15 mouse cellular contexts compared by ENCODE assay signal in the genomic region with DNA sequence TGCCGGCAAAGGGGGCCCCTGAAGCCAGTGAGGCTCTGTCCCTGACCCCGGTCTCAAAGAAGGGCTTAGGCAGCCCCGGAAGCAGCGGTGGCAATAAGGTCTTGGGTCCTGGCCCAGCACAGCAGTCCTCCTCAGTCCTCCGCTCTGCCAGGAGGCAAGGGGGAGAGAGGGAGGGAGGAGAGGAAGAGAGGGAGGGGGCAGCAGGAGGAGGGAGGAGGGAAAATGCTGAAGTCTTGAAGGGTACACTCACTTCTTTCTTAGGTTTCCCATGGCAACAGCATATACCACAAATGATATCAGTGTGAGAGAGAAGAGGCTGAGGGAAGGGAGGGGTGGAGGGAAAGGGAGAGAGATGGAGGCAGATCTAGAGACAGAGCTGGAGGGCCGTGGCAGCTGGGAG. TPM values are rescaled to one million over a fixed set of nuclear protein-coding genes. Genes with fewer than 3 reads are reported as not detected.
A peak's percentile ranks its signal among the peaks of the same experiment; 100 is the strongest.
DNase-seq lines count a peak whose midpoint lies in the region; ATAC-seq and TF ChIP-seq lines count a peak whose summit lies in the region.
"Had no signal": no experiment of that assay in that cellular context is flagged by ENCODE, and none has a peak within 500 bp of the region (broad histone marks: within the 10 kb centered on the region; RNA-seq: fewer than 3 reads in every experiment).

No protein-coding gene starts in this region.

- H3K9ac ChIP-seq in forebrain, embryonic 13.5 days: no peak overlapping the region
- H3K9ac ChIP-seq: embryonic facial prominence, embryonic 12.5 days; limb, embryonic 15.5 days had no signal

- H3K9me3 ChIP-seq in forebrain, embryonic 13.5 days (replicated peaks): no peaks in the 10 kb centered on the region
- no peaks in the 10 kb centered on the region for H3K9me3 ChIP-seq in forebrain, embryonic 10.5 days
- H3K9me3 ChIP-seq: embryonic facial prominence, embryonic 12.5 days; limb, embryonic 15.5 days had no signal

- peak; percentile 72 for ATAC-seq in forebrain, embryonic 13.5 days

- TF ChIP-seq POLR2A in cortical plate, adult 2 months (IDR thresholded peaks at IDR 0.05; ENCODE audit: extremely low read depth, insufficient read depth, low read length): peak; percentile 33; the same call in 1 of the 2 replicates
- TF ChIP-seq POLR2A in olfactory bulb, adult 2 months (IDR thresholded peaks at IDR 0.05; ENCODE audit: insufficient read depth, low read depth, low read length): no peak

- peak overlapping the region; percentile 57 for H3K27ac ChIP-seq in forebrain, embryonic 13.5 days
- H3K27ac ChIP-seq in forebrain, embryonic 10.5 days: no peak overlapping the region
- H3K27ac ChIP-seq in cortical plate, adult 2 months (ENCODE audit: insufficient read depth, low read length): peak overlapping the region; percentile 80
- peak overlapping the region; percentile 89 for H3K27ac ChIP-seq in olfactory bulb, adult 2 months (ENCODE audit: insufficient read depth, low read depth, low read length)
- H3K27ac ChIP-seq: embryonic facial prominence, embryonic 12.5 days; limb, embryonic 15.5 days had no signal

- H3K4me2 ChIP-seq in forebrain, embryonic 13.5 days: peak overlapping the region; percentile 33
- H3K4me2 ChIP-seq: embryonic facial prominence, embryonic 12.5 days; limb, embryonic 15.5 days had no signal

- WGBS in forebrain, embryonic 13.5 days: 36% methylated on average over 6 of the region's 6 CpGs
- WGBS in forebrain, embryonic 10.5 days: 62% methylated on average over 6 of the region's 6 CpGs
- WGBS in olfactory bulb, adult 2 months: 13% methylated on average over 6 of the region's 6 CpGs

- no peak for DNase-seq in forebrain, embryonic 10.5 days (ENCODE audit: extremely low spot score, low spot score)
- peak; percentile 66 to 84 for DNase-seq in left cerebral cortex, postnatal 14 days (ENCODE audit: low spot score in 2 of 2)
- no peak for DNase-seq in kidney, postnatal 25 days
- DNase-seq in gastrocnemius, postnatal 14 days: no peak
- no peak for DNase-seq in gastrocnemius, postnatal 10 days
- DNase-seq: heart, postnatal 4 days; kidney, postnatal 4 days; lung, postnatal 10 days; thymus, postnatal 14 days had no signal

- no peak overlapping the region for H3K4me3 ChIP-seq in forebrain, embryonic 13.5 days
- no peak overlapping the region for H3K4me3 ChIP-seq in forebrain, embryonic 10.5 days
- H3K4me3 ChIP-seq in cortical plate, adult 2 months (ENCODE audit: insufficient read depth, low read length): peak overlapping the region; percentile 42
- peak overlapping the region; percentile 52 for H3K4me3 ChIP-seq in olfactory bulb, adult 2 months (ENCODE audit: insufficient read depth, low read depth, low read length)
- H3K4me3 ChIP-seq: embryonic facial prominence, embryonic 12.5 days; limb, embryonic 15.5 days; myocyte had no signal

- no peaks in the 10 kb centered on the region for H3K36me3 ChIP-seq in forebrain, embryonic 13.5 days (ENCODE audit: poor library complexity, severe bottlenecking)
- H3K36me3 ChIP-seq in forebrain, embryonic 10.5 days (replicated peaks): no peaks in the 10 kb centered on the region
- H3K36me3 ChIP-seq: embryonic facial prominence, embryonic 12.5 days; limb, embryonic 15.5 days had no signal

- no peak for TF ChIP-seq CTCF in cortical plate, adult 2 months (IDR thresholded peaks at IDR 0.05; ENCODE audit: extremely low read depth, insufficient read depth, low read length)
- TF ChIP-seq CTCF in olfactory bulb, adult 2 months (IDR thresholded peaks at IDR 0.05; ENCODE audit: insufficient read depth, low read depth, low read length): no peak

- intact Hi-C loops in left cerebral cortex, postnatal 14 days (cut with DNase I): loop anchor here (5.0 kb wide), 1 partner anchor 38 kb away; no protein-coding TSS in a partner anchor
- intact Hi-C loops in gastrocnemius, postnatal 14 days (cut with DNase I; ENCODE audit: low total_unique reads): no loop called here

- peaks cover 52% of the 10 kb centered on the region for H3K4me1 ChIP-seq in forebrain, embryonic 13.5 days
- peaks cover 35% of the 10 kb centered on the region for H3K4me1 ChIP-seq in forebrain, embryonic 10.5 days
- H3K4me1 ChIP-seq in cortical plate, adult 2 months (ENCODE audit: control insufficient read depth, insufficient read depth, low read length): peaks cover 15% of the 10 kb centered on the region
- H3K4me1 ChIP-seq in olfactory bulb, adult 2 months (ENCODE audit: control insufficient read depth, insufficient read depth, low read length): peaks cover 79% of the 10 kb centered on the region

- H3K27me3 ChIP-seq in forebrain, embryonic 13.5 days: peaks cover 45% of the 10 kb centered on the region
- H3K27me3 ChIP-seq in forebrain, embryonic 10.5 days (ENCODE audit: poor library complexity, severe bottlenecking): peaks cover 61% of the 10 kb centered on the region

RNA-seq across cellular contexts. Expression of a gene that starts 7.9 kb away (rescaled TPM):
- 1.7 and 1.8 TPM in 2 replicates for polyA plus RNA-seq in forebrain, embryonic 13.5 days (2015; fragmentation: Nextera tagmentation; extraction: Ambion mirVana)
- 0.05 and 0.15 TPM in 2 replicates for polyA plus RNA-seq in forebrain, embryonic 10.5 days (2016; fragmentation: Nextera tagmentation; extraction: Ambion mirVana)
- polyA plus RNA-seq in cortical plate, adult 2 months (2012; rRNA removed): 59.2 and 65.2 TPM in 2 replicates
- 100 to 1,000 TPM; 117 to 127 TPM for total RNA-seq in left cerebral cortex, postnatal 14 days (2021)
- not detected in 2 replicates for polyA plus RNA-seq in olfactory bulb, adult 2 months (2012; ENCODE audit: insufficient read depth, insufficient read length, low replicate concordance, missing spikeins)
- under 1 TPM; 0.07 to 0.62 TPM for total RNA-seq in gastrocnemius, postnatal 14 days (2021)
- under 1 TPM; 0.20 to 0.23 TPM for total RNA-seq in gastrocnemius, postnatal 10 days (2021)

Comparison
In these comparisons a context has a peak if more than half of its experiments do, and no peak if none do; other contexts are left out.
1. H3K4me3 ChIP-seq: peak in cortical plate, adult 2 months (single experiment) and olfactory bulb, adult 2 months (single experiment); none in forebrain, embryonic 13.5 days (single experiment) and forebrain, embryonic 10.5 days (single experiment).
2. DNase-seq: peak in left cerebral cortex, postnatal 14 days (2 of 2); none in forebrain, embryonic 10.5 days (single experiment), kidney, postnatal 25 days (0 of 2), gastrocnemius, postnatal 14 days (single experiment) and gastrocnemius, postnatal 10 days (single experiment).
3. RNA of a gene that starts 7.9 kb away (polyA plus RNA-seq): 59.2 to 65.2 TPM in cortical plate, adult 2 months; 1.7 to 1.8 TPM in forebrain, embryonic 13.5 days, 0.05 to 0.15 TPM in forebrain, embryonic 10.5 days and not detected in olfactory bulb, adult 2 months; every median in the first group is over 10 times any median in the second.